Mouse (Mus musculus) CH12.LX (cell line): ENCODE measurements around the gene Mlec. TPM values are rescaled to one million over a fixed set of nuclear protein-coding genes. Genes with fewer than 3 reads are reported as not detected.
"Not testable (repeated sequence)": the region's sequence is repeated elsewhere in the genome, so short reads cannot be mapped to it uniquely, and the experiment has no call there.

Source experiments
- DNase-seq: peaks from one replicate; pipeline ENCODE4 v3.0.0-alpha.2; 2013; ENCODE audit errors: extremely low read depth
- H3K27ac ChIP-seq: 2 replicates; pipeline ENCODE4 v1.5.1; 2012; ENCODE audit warnings: low read depth, mild to moderate bottlenecking, control low read depth, moderate library complexity; ENCODE audit not compliant: insufficient read depth
- H3K27me3 ChIP-seq: replicated peaks from 2 replicates; pipeline ENCODE3; 2012; ENCODE audit warnings: inconsistent platforms
- H3K36me3 ChIP-seq, 2 experiments: replicated peaks in 1 of 2; 2 replicates each; pipeline versions ENCODE3 to v1.6.1; 2012; ENCODE audit warnings: inconsistent platforms in 1 of 2, low read length in 1 of 2, mild to moderate bottlenecking in 1 of 2, mixed read lengths in 1 of 2, moderate library complexity in 1 of 2; ENCODE audit not compliant: control insufficient read depth in 1 of 2, insufficient read depth in 1 of 2
- H3K4me1 ChIP-seq, 2 experiments: 2 replicates each; pipeline ENCODE4 v1.6.1; 2012; ENCODE audit warnings: inconsistent platforms in 1 of 2, moderate library complexity in 1 of 2; ENCODE audit not compliant: insufficient read depth in 2 of 2, control insufficient read depth in 1 of 2
- H3K4me2 ChIP-seq: 2 replicates; pipeline ENCODE4 v1.6.1; 2012; ENCODE audit warnings: low read depth, mild to moderate bottlenecking, control low read depth; ENCODE audit not compliant: poor library complexity, insufficient read depth, severe bottlenecking
- H3K4me3 ChIP-seq, 3 experiments: fragments of 150-350 bp in 1 of 3; sonication (generic) in 1 of 3; replicated peaks in 1 of 3; 2 replicates each; pipeline versions ENCODE3 to v1.5.1; 2011 to 2012; ENCODE audit warnings: low read depth in 2 of 3, low read length in 2 of 3, mild to moderate bottlenecking in 2 of 3, moderate library complexity in 2 of 3, control low read depth in 1 of 3, improper control_type of control experiment in 1 of 3, inconsistent platforms in 1 of 3, mixed read lengths in 1 of 3; ENCODE audit not compliant: poor library complexity in 1 of 3
- H3K79me2 ChIP-seq: replicated peaks from 2 replicates; pipeline ENCODE4 v1.6.1; 2012; ENCODE audit warnings: mild to moderate bottlenecking, moderate library complexity; ENCODE audit not compliant: control insufficient read depth, poor library complexity, insufficient read depth, severe bottlenecking; ENCODE audit errors: extremely low read depth
- H3K9ac ChIP-seq: 2 replicates; pipeline ENCODE4 v1.6.1; 2012; ENCODE audit warnings: low read depth, mild to moderate bottlenecking, control low read depth, moderate library complexity; ENCODE audit not compliant: insufficient read depth
- H3K9me3 ChIP-seq: replicated peaks from 2 replicates; pipeline ENCODE3; 2012; ENCODE audit warnings: low read length, inconsistent platforms, mixed read lengths
- CHD2 ChIP-seq: IDR thresholded peaks from 2 replicates; pipeline ENCODE4 v1.6.1; 2011; ENCODE audit warnings: low read length, improper control_type of control experiment
- CTCF ChIP-seq, 2 experiments: IDR thresholded peaks in 1 of 2; conservative IDR thresholded peaks in 1 of 2; 2 replicates each; pipeline ENCODE4 v1.5.1; 2011 to 2012; ENCODE audit warnings: low read depth in 2 of 2, low read length in 2 of 2, improper control_type of control experiment in 1 of 2, inconsistent platforms in 1 of 2, mild to moderate bottlenecking in 1 of 2, moderate library complexity in 1 of 2
- JUND ChIP-seq: conservative IDR thresholded peaks from 2 replicates; pipeline ENCODE4 v1.6.1; 2011; ENCODE audit warnings: low read depth, low read length, improper control_type of control experiment
- MAX ChIP-seq: IDR thresholded peaks from 2 replicates; pipeline ENCODE4 v1.6.1; 2011; ENCODE audit warnings: low read length, improper control_type of control experiment
- MXI1 ChIP-seq: IDR thresholded peaks from 2 replicates; pipeline ENCODE4 v1.6.1; 2011; ENCODE audit warnings: mild to moderate bottlenecking, low read depth, low read length, improper control_type of control experiment
- NRF1 ChIP-seq: IDR thresholded peaks from 2 replicates; pipeline ENCODE4 v1.6.1; 2014; ENCODE audit warnings: low read depth, mild to moderate bottlenecking, inconsistent platforms, low read length, improper control_type of control experiment, moderate library complexity
- POLR2A ChIP-seq: IDR thresholded peaks from 2 replicates; pipeline ENCODE4 v1.6.1; 2011; ENCODE audit warnings: low read depth, mild to moderate bottlenecking, improper control_type of control experiment, low read length
- RAD21 ChIP-seq: IDR thresholded peaks from 2 replicates; pipeline ENCODE4 v1.6.1; 2011; ENCODE audit warnings: low read depth, mild to moderate bottlenecking, low read length, improper control_type of control experiment, moderate library complexity
- SIN3A ChIP-seq: IDR thresholded peaks from 2 replicates; pipeline ENCODE4 v1.6.1; 2012; ENCODE audit warnings: low read length, improper control_type of control experiment, inconsistent platforms
- SMC3 ChIP-seq: IDR thresholded peaks from 2 replicates; pipeline ENCODE4 v1.6.1; 2011; ENCODE audit warnings: low read depth, low read length, improper control_type of control experiment
- ZC3H11A ChIP-seq: IDR thresholded peaks from 2 replicates; pipeline ENCODE4 v1.6.1; 2012; ENCODE audit warnings: low read depth, mild to moderate bottlenecking, inconsistent platforms, low read length, improper control_type of control experiment
- dilution Hi-C: fragments of 300-500 bp; cut with MboI; formaldehyde crosslinking; loops from 2 replicates; pipeline ENCODE4 v1.14.3; 2020; ENCODE audit warnings: low sequenced_read_pairs; ENCODE audit not compliant: extremely low pct_unique_long_range_greater_than_20kb, extremely low pct_ligation_motif_present
- in situ Hi-C: fragments of 300-500 bp; cut with MboI; formaldehyde crosslinking; loops from 3 replicates; pipeline ENCODE4 v1.14.3; 2019; ENCODE audit warnings: low sequenced_read_pairs, low pct_ligation_motif_present, low pct_unique_long_range_greater_than_20kb, mixed read lengths
- polyA plus RNA-seq: library from polyadenylated mRNA; unstranded; fragments of >175 nt; gene quantifications from 2 replicates; pipeline ENCODE4 v1.2.1, GENCODE M21; 2012; ENCODE audit warnings: low read depth; ENCODE audit not compliant: insufficient read length
- total RNA-seq, 2 experiments: library from RNA; depleted of rRNA; stranded (reverse); fragments of 300-350 nt in 1 of 2; fragments of >200 nt in 1 of 2; gene quantifications; 2 replicates each; pipeline ENCODE4 v1.2.3; 2012 to 2014

Gene Mlec
- total and polyA plus RNA-seq, 3 experiments: 101 to 143 (median 128) TPM

GRCm38 (mm10) chr5:115165351-115165750 is 7.4 kb upstream of the Mlec start:
- no peaks in the 10 kb centered on the region for H3K36me3 ChIP-seq
- H3K79me2 ChIP-seq: no peaks in the 10 kb centered on the region
- no peak overlapping the region for H3K4me2 ChIP-seq
- TF ChIP-seq CHD2 (no peak), CTCF (conservative IDR thresholded peaks at IDR 0.05 in 1 of 2, IDR thresholded peaks at IDR 0.05 in 1 of 2; ENCODE audit: low read depth in 2 of 2, low read length in 2 of 2) (peak in 1 of 2 experiments; percentile 43; a peak in 2 of 4 replicates), POLR2A (no peak), JUND (no peak), MXI1 (no peak), SMC3 (peak; percentile 32; the same call in 1 of the 2 replicates)
- dilution Hi-C loops (no loop called here), in situ Hi-C loops (loop anchor here (5.0 kb wide), 1 partner anchor 38 kb away; no protein-coding TSS in a partner anchor)
- no peaks in the 10 kb centered on the region for H3K9me3 ChIP-seq
- no peak overlapping the region for H3K9ac ChIP-seq
- H3K27me3 ChIP-seq: no peaks in the 10 kb centered on the region
- H3K27ac ChIP-seq: no peak overlapping the region
- no peak overlapping the region for H3K4me3 ChIP-seq
- H3K4me1 ChIP-seq: peaks cover 11 to 34% of the 10 kb centered on the region in 2 experiments
- DNase-seq: no peak

- H3K79me2 ChIP-seq, dilution Hi-C loops, H3K9ac ChIP-seq, H3K4me2 ChIP-seq, H3K27ac ChIP-seq, DNase-seq, in situ Hi-C loops, H3K4me3 ChIP-seq, H3K36me3 ChIP-seq, H3K9me3 ChIP-seq, H3K27me3 ChIP-seq: not testable (repeated sequence)
- peaks cover 11 to 43% of the 10 kb centered on the region in 2 experiments for H3K4me1 ChIP-seq
Observed at GRCm38 (mm10) chr5:115164446-115164845, 6.5 kb upstream of the Mlec start.

GRCm38 (mm10) chr5:115163563-115163962 is 5.6 kb upstream of the Mlec start:
- Histone ChIP-seq H3K79me2 (no peaks in the 10 kb centered on the region), H3K9ac (no peak overlapping the region), H3K27ac (no peak overlapping the region), H3K9me3 (no peaks in the 10 kb centered on the region), H3K4me1 (peaks cover 11 to 48% of the 10 kb centered on the region in 2 experiments), H3K4me2 (no peak overlapping the region), H3K27me3 (no peaks in the 10 kb centered on the region), H3K36me3 (no peaks in the 10 kb centered on the region), H3K4me3 (no peak overlapping the region)
- TF ChIP-seq CTCF (conservative IDR thresholded peaks at IDR 0.05 in 1 of 2, IDR thresholded peaks at IDR 0.05 in 1 of 2; ENCODE audit: low read depth in 2 of 2, low read length in 2 of 2) (peak; percentile 37 to 58; a peak in 3 of 4 replicates), SMC3 (peak; percentile 56), SIN3A (no peak), POLR2A (no peak), RAD21 (peak; percentile 34), ZC3H11A (no peak), NRF1 (peak; percentile 64), MAX (no peak)
- dilution Hi-C loops: no loop called here
- no peak for DNase-seq
- in situ Hi-C loops: no loop called here

GRCm38 (mm10) chr5:115161940-115162279 is 3.9 kb upstream of the Mlec start:
- peaks cover 7 to 38% of the 10 kb centered on the region in 2 experiments for H3K4me1 ChIP-seq
- H3K9me3 ChIP-seq, in situ Hi-C loops, dilution Hi-C loops, H3K4me3 ChIP-seq, H3K4me2 ChIP-seq, H3K27ac ChIP-seq, H3K27me3 ChIP-seq, H3K9ac ChIP-seq, H3K36me3 ChIP-seq, DNase-seq: not testable (repeated sequence)
- peaks cover 10% of the 10 kb centered on the region for H3K79me2 ChIP-seq
